9 mouse cellular contexts compared by ENCODE assay signal in the genomic region with DNA sequence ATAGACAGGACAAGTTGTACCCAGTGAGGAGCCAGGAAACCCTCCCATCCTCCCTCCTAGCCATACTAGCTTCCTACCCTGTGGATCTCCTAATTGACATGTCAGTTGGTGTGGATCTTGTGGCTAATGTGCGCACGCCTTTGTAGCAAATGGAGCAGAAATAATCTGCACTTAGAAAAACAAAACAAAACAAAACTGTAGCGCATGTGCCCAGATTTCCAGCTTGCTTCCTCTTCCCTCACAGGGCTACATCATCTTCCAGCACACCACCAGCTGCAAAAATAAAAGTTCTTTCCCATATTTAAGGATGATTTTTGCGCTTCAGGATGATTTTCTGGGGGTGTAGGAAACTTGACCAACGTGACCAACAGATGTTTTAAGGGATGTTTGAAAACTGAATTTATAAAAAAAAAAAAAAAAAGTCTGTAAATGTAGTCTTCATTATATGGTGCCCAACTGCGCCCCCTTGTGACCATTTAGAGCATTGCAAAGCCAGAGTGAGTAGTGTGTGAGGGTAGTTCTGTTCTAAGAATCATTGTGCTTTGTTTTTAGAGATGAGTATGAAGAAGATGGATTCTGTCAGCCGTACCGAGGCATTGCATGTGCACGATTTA.
DNase-seq lines count a peak whose midpoint lies in the region; TF ChIP-seq lines count a peak whose summit lies in the region.
"Had no signal": no experiment of that assay in that cellular context is flagged by ENCODE, and none has a peak within 500 bp of the region (broad histone marks: within the 10 kb centered on the region; RNA-seq: fewer than 3 reads in every experiment).

No protein-coding gene starts in this region.

- H3K27me3 ChIP-seq in thymus, adult 2 months (ENCODE audit: control insufficient read depth, insufficient read depth, low read length), result no peaks in the 10 kb centered on the region
- H3K27me3 ChIP-seq in kidney, adult 2 months (replicated peaks; ENCODE audit: control insufficient read depth, insufficient read depth, low read length), result no peaks in the 10 kb centered on the region

- 30% methylated on average over 9 of the region's 9 CpGs for WGBS in thymus, adult 2 months
- 21% methylated on average over 9 of the region's 9 CpGs for WGBS in kidney, adult 2 months

- TF ChIP-seq CTCF in thymus, adult 2 months (IDR thresholded peaks at IDR 0.05; ENCODE audit: borderline replicate concordance, control insufficient read depth, extremely low read depth, insufficient read depth, low read length, poor library complexity), result no peak
- peak; percentile 57 for TF ChIP-seq CTCF in kidney, adult 2 months (conservative IDR thresholded peaks at IDR 0.05; ENCODE audit: insufficient read depth, insufficient read length, low read depth, low read length)

- H3K4me1 ChIP-seq in thymus, adult 2 months (replicated peaks; ENCODE audit: control insufficient read depth, insufficient read depth, low read length), result no peaks in the 10 kb centered on the region
- no peaks in the 10 kb centered on the region for H3K4me1 ChIP-seq in kidney, adult 2 months (ENCODE audit: control insufficient read depth, insufficient read depth, low read length)

- TF ChIP-seq POLR2A in thymus, adult 2 months (IDR thresholded peaks at IDR 0.05; ENCODE audit: control insufficient read depth, extremely low read depth, insufficient read depth, low read length, poor library complexity), result no peak
- TF ChIP-seq POLR2A in kidney, adult 2 months (IDR thresholded peaks at IDR 0.05; ENCODE audit: low read depth, low read length), result no peak

- no peaks in the 10 kb centered on the region for H3K36me3 ChIP-seq in thymus, adult 2 months (ENCODE audit: control insufficient read depth, insufficient read depth, low read length)
- H3K36me3 ChIP-seq in kidney, adult 2 months (ENCODE audit: control insufficient read depth, insufficient read depth, low read length), result no peaks in the 10 kb centered on the region

- peak; percentile 43 for DNase-seq in thymus, adult 2 months
- DNase-seq in thymus, adult 18-20 months, result no peak
- DNase-seq in cerebellum, postnatal 14 days, result peak; percentile 85 to 89
- peak; percentile 63 to 73 for DNase-seq in gastrocnemius, adult 8-10 months (ENCODE audit: low spot score in 2 of 2)
- peak; percentile 77 for DNase-seq in kidney, adult 2 months
- peak; percentile 41 to 70 for DNase-seq in left cerebral cortex, postnatal 36 days (ENCODE audit: low spot score in 2 of 2)
- peak; percentile 69 for DNase-seq in ovary, postnatal 14 days (ENCODE audit: low spot score)
- DNase-seq in urinary bladder, adult 2 months (ENCODE audit: low spot score), result peak; percentile 43

- no peak overlapping the region for H3K4me3 ChIP-seq in thymus, adult 2 months (ENCODE audit: control insufficient read depth, insufficient read depth, low read length)
- no peak overlapping the region for H3K4me3 ChIP-seq in kidney, adult 2 months (ENCODE audit: insufficient read depth, low read depth, low read length)
- H3K4me3 ChIP-seq: erythroblast, embryonic 14.5 days had no signal

- intact Hi-C loops in left cerebral cortex, postnatal 36 days (cut with DNase I), result loop anchor here (2.0 to 10.0 kb wide), 4 partner anchors 130 to 460 kb away; a partner anchor contains a TSS

- H3K27ac ChIP-seq in thymus, adult 2 months (ENCODE audit: control insufficient read depth, insufficient read depth, low read length), result no peak overlapping the region
- peak overlapping the region; percentile 41; the same call in 1 of the 2 replicates for H3K27ac ChIP-seq in kidney, adult 2 months (ENCODE audit: insufficient read depth, low read depth, low read length)

Comparison
In these comparisons a context has a peak if more than half of its experiments do, and no peak if none do; other contexts are left out.
1. DNase-seq: peak in thymus, adult 2 months (single experiment), cerebellum, postnatal 14 days (2 of 2), gastrocnemius, adult 8-10 months (2 of 2), kidney, adult 2 months (single experiment), left cerebral cortex, postnatal 36 days (2 of 2), ovary, postnatal 14 days (single experiment) and urinary bladder, adult 2 months (single experiment); none in thymus, adult 18-20 months (0 of 2).